In the genomic region with DNA sequence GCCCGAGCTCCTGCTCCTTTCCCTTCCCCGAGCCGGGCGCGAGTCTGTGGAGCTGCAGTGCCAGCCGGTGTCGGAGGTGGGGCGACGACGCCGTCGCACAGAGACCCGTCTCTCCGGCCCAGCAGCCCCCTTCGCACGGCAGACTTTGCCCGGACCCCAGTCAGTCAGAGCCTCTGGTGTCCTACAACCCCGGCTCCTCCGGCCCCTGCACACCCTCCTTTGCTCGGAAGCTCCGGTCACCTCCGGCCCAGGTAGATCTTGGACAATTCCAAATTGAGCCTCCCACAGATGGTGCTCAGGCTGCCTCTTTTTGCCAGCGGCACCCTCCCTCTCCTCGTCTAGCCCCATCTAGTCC, we compare ENCODE assay signal across 7 mouse cellular contexts. TPM values are rescaled to one million over a fixed set of nuclear protein-coding genes. Genes with fewer than 3 reads are reported as not detected.
A peak's percentile ranks its signal among the peaks of the same experiment; 100 is the strongest.
DNase-seq lines count a peak whose midpoint lies in the region; ATAC-seq and TF ChIP-seq lines count a peak whose summit lies in the region.

No protein-coding gene starts in this region.

- peak overlapping the region; percentile 72 for H3K4me3 ChIP-seq in lung, embryonic 14.5 days (ENCODE audit: low read depth, low read length)
- H3K4me3 ChIP-seq in embryonic fibroblast, embryonic 13.5 days (ENCODE audit: insufficient read depth, low read length): peak overlapping the region; percentile 31; the same call in 1 of the 2 replicates
- peak overlapping the region; percentile 74 for H3K4me3 ChIP-seq in intestine, postnatal 0 days (ENCODE audit: low read depth, low read length)
- peak overlapping the region; percentile 61 for H3K4me3 ChIP-seq in neural tube, embryonic 15.5 days (replicated peaks)

- DNase-seq in lung, embryonic 14.5 days: no peak
- no peak for DNase-seq in lung, postnatal 10 days
- no peak for DNase-seq in thymus, postnatal 10 days (ENCODE audit: low spot score in 2 of 2)
- DNase-seq in adrenal gland, postnatal 36 days: no peak

- H3K36me3 ChIP-seq in lung, embryonic 14.5 days (ENCODE audit: insufficient read depth): peaks cover 22% of the 10 kb centered on the region
- peaks cover 21% of the 10 kb centered on the region; the same call in 1 of the 2 replicates for H3K36me3 ChIP-seq in intestine, postnatal 0 days (ENCODE audit: control insufficient read depth, insufficient read depth)
- H3K36me3 ChIP-seq in neural tube, embryonic 15.5 days: peaks cover 39% of the 10 kb centered on the region

- no peak for TF ChIP-seq CTCF in lung, embryonic 14.5 days (IDR thresholded peaks at IDR 0.05; ENCODE audit: low read depth)
- no peak for TF ChIP-seq CTCF in embryonic fibroblast, embryonic 13.5 days (IDR thresholded peaks at IDR 0.05; ENCODE audit: borderline replicate concordance, insufficient read depth, low read length)
- TF ChIP-seq CTCF in intestine, postnatal 0 days (IDR thresholded peaks at IDR 0.05; ENCODE audit: low read depth): peak; percentile 0; the same call in 1 of the 2 replicates

- 0 out of 2 replicates have a peak, but pooled peaks cover 12% of the 10 kb centered on the region for H3K4me1 ChIP-seq in lung, embryonic 14.5 days (ENCODE audit: insufficient read depth)
- H3K4me1 ChIP-seq in embryonic fibroblast, embryonic 13.5 days (ENCODE audit: control insufficient read depth, insufficient read depth, low read length): peaks cover 5% of the 10 kb centered on the region
- H3K4me1 ChIP-seq in intestine, postnatal 0 days (replicated peaks; ENCODE audit: control insufficient read depth, insufficient read depth, low read length): no peaks in the 10 kb centered on the region
- peaks cover 55% of the 10 kb centered on the region for H3K4me1 ChIP-seq in neural tube, embryonic 15.5 days

- ATAC-seq in lung, embryonic 14.5 days (ENCODE audit: insufficient read depth): no peak
- ATAC-seq in intestine, postnatal 0 days: no peak
- no peak for ATAC-seq in neural tube, embryonic 15.5 days (ENCODE audit: low FRiP score)

- H3K4me2 ChIP-seq in lung, embryonic 14.5 days: peak overlapping the region; percentile 79
- peak overlapping the region; percentile 97 for H3K4me2 ChIP-seq in intestine, postnatal 0 days (replicated peaks; ENCODE audit: low read depth)
- peak overlapping the region; percentile 91 for H3K4me2 ChIP-seq in neural tube, embryonic 15.5 days

- TF ChIP-seq POLR2A in embryonic fibroblast, embryonic 13.5 days (IDR thresholded peaks at IDR 0.05; ENCODE audit: low read depth, low read length): no peak

- H3K9ac ChIP-seq in lung, embryonic 14.5 days: no peak overlapping the region
- H3K9ac ChIP-seq in intestine, postnatal 0 days (ENCODE audit: low read depth, low read length): no peak overlapping the region
- H3K9ac ChIP-seq in neural tube, embryonic 15.5 days (replicated peaks): peak overlapping the region; percentile 64

- no peaks in the 10 kb centered on the region for H3K9me3 ChIP-seq in lung, embryonic 14.5 days (ENCODE audit: low read depth, low read length)
- H3K9me3 ChIP-seq in intestine, postnatal 0 days (ENCODE audit: control insufficient read depth): no peaks in the 10 kb centered on the region
- no peaks in the 10 kb centered on the region for H3K9me3 ChIP-seq in neural tube, embryonic 15.5 days (replicated peaks)

- H3K27ac ChIP-seq in lung, embryonic 14.5 days (ENCODE audit: low read depth): peak overlapping the region; percentile 81; the same call in 1 of the 2 replicates
- no peak overlapping the region for H3K27ac ChIP-seq in embryonic fibroblast, embryonic 13.5 days (ENCODE audit: insufficient read depth, low read length)
- no peak overlapping the region for H3K27ac ChIP-seq in intestine, postnatal 0 days (ENCODE audit: low read depth, low read length)
- peak overlapping the region; percentile 86 for H3K27ac ChIP-seq in neural tube, embryonic 15.5 days (replicated peaks)

- WGBS in lung, embryonic 14.5 days: 2% methylated on average over 24 of the region's 24 CpGs
- 2% methylated on average over 20 of the region's 24 CpGs for WGBS in intestine, postnatal 0 days
- WGBS in neural tube, embryonic 15.5 days: under 1% methylated on average over 24 of the region's 24 CpGs

- H3K27me3 ChIP-seq in lung, embryonic 14.5 days (ENCODE audit: insufficient read depth, low read length): peaks cover 47% of the 10 kb centered on the region
- peaks cover 15% of the 10 kb centered on the region; the same call in 1 of the 2 replicates for H3K27me3 ChIP-seq in intestine, postnatal 0 days (replicated peaks; ENCODE audit: control insufficient read depth, insufficient read depth, low read length)
- H3K27me3 ChIP-seq in neural tube, embryonic 15.5 days (replicated peaks): peaks cover 28% of the 10 kb centered on the region

RNA-seq across cellular contexts. Expression of gene Tmem198, which starts 0.3 kb away (rescaled TPM):
- 0.26 and 0.72 TPM in 2 replicates for polyA plus RNA-seq in lung, embryonic 14.5 days (2014; fragmentation: Nextera tagmentation; extraction: Ambion mirVana)
- 0.70 and 1.2 TPM in 2 replicates for polyA plus RNA-seq in embryonic fibroblast, embryonic 13.5 days (2011; ENCODE audit: insufficient read length, low read depth, missing spikeins)
- polyA plus RNA-seq in intestine, postnatal 0 days (2015; fragmentation: Nextera tagmentation; extraction: Ambion mirVana): 1.3 and 1.6 TPM in 2 replicates
- polyA plus RNA-seq in neural tube, embryonic 15.5 days (2015; fragmentation: Nextera tagmentation; extraction: Ambion mirVana): 40.2 and 50.7 TPM in 2 replicates
- 1 to 10 TPM; 2.6 to 4.1 TPM for total RNA-seq in adrenal gland, postnatal 36 days (2021)

RNA-seq across cellular contexts. Expression of gene Chpf, which starts 0.5 kb away (rescaled TPM):
- 32.8 and 35.1 TPM in 2 replicates for polyA plus RNA-seq in lung, embryonic 14.5 days (2014; fragmentation: Nextera tagmentation; extraction: Ambion mirVana)
- 68.1 and 82.3 TPM in 2 replicates for polyA plus RNA-seq in embryonic fibroblast, embryonic 13.5 days (2011; ENCODE audit: insufficient read length, low read depth, missing spikeins)
- 21.8 and 22.3 TPM in 2 replicates for polyA plus RNA-seq in intestine, postnatal 0 days (2015; fragmentation: Nextera tagmentation; extraction: Ambion mirVana)
- 48.3 and 51.7 TPM in 2 replicates for polyA plus RNA-seq in neural tube, embryonic 15.5 days (2015; fragmentation: Nextera tagmentation; extraction: Ambion mirVana)
- total RNA-seq in adrenal gland, postnatal 36 days (2021): 10 to 100 TPM; 55.3 to 63.1 TPM

RNA-seq across cellular contexts. Expression of gene Obsl1, which starts 26.6 kb away (rescaled TPM):
- 83.9 and 93.3 TPM in 2 replicates for polyA plus RNA-seq in lung, embryonic 14.5 days (2014; fragmentation: Nextera tagmentation; extraction: Ambion mirVana)
- polyA plus RNA-seq in embryonic fibroblast, embryonic 13.5 days (2011; ENCODE audit: insufficient read length, low read depth, missing spikeins): 34.9 and 40.0 TPM in 2 replicates
- polyA plus RNA-seq in intestine, postnatal 0 days (2015; fragmentation: Nextera tagmentation; extraction: Ambion mirVana): 17.1 and 17.6 TPM in 2 replicates
- 33.1 and 37.6 TPM in 2 replicates for polyA plus RNA-seq in neural tube, embryonic 15.5 days (2015; fragmentation: Nextera tagmentation; extraction: Ambion mirVana)
- 10 to 100 TPM; 59.8 to 67.4 TPM for total RNA-seq in adrenal gland, postnatal 36 days (2021)

RNA-seq across cellular contexts. Expression of gene Inha, which starts 27.3 kb away (rescaled TPM):
- 1.7 and 2.1 TPM in 2 replicates for polyA plus RNA-seq in lung, embryonic 14.5 days (2014; fragmentation: Nextera tagmentation; extraction: Ambion mirVana)
- 3.5 and 5.5 TPM in 2 replicates for polyA plus RNA-seq in embryonic fibroblast, embryonic 13.5 days (2011; ENCODE audit: insufficient read length, low read depth, missing spikeins)
- 3.2 and 3.3 TPM in 2 replicates for polyA plus RNA-seq in intestine, postnatal 0 days (2015; fragmentation: Nextera tagmentation; extraction: Ambion mirVana)
- 18.1 and 23.5 TPM in 2 replicates for polyA plus RNA-seq in neural tube, embryonic 15.5 days (2015; fragmentation: Nextera tagmentation; extraction: Ambion mirVana)
- 10 to 100 TPM; 21.8 to 34.7 TPM for total RNA-seq in adrenal gland, postnatal 36 days (2021)

RNA-seq across cellular contexts. Expression of gene Asic4, which starts 29.4 kb away (rescaled TPM):
- polyA plus RNA-seq in lung, embryonic 14.5 days (2014; fragmentation: Nextera tagmentation; extraction: Ambion mirVana): 0.12 and 0.18 TPM in 2 replicates
- polyA plus RNA-seq in embryonic fibroblast, embryonic 13.5 days (2011; ENCODE audit: insufficient read length, low read depth, missing spikeins): not detected in 2 replicates
- polyA plus RNA-seq in intestine, postnatal 0 days (2015; fragmentation: Nextera tagmentation; extraction: Ambion mirVana): 0.97 and 1.2 TPM in 2 replicates
- polyA plus RNA-seq in neural tube, embryonic 15.5 days (2015; fragmentation: Nextera tagmentation; extraction: Ambion mirVana): 22.9 and 31.6 TPM in 2 replicates
- 1 to 10 TPM; 3.1 to 4.8 TPM for total RNA-seq in adrenal gland, postnatal 36 days (2021)

Comparison
In these comparisons a context has a peak if more than half of its experiments do, and no peak if none do; other contexts are left out.
1. H3K27ac ChIP-seq: peak in lung, embryonic 14.5 days (single experiment) and neural tube, embryonic 15.5 days (single experiment); none in embryonic fibroblast, embryonic 13.5 days (single experiment) and intestine, postnatal 0 days (single experiment).
2. RNA of gene Tmem198, which starts 0.3 kb away (polyA plus RNA-seq): 40.2 to 50.7 TPM in neural tube, embryonic 15.5 days; 1.3 to 1.6 TPM in intestine, postnatal 0 days, 0.70 to 1.2 TPM in embryonic fibroblast, embryonic 13.5 days and 0.26 to 0.72 TPM in lung, embryonic 14.5 days; every median in the first group is over 10 times any median in the second.
3. Peak in every context shown above with its lines, with median percentiles within 50 percentile points of each other: H3K4me2 ChIP-seq and H3K4me3 ChIP-seq.